Mouse (Mus musculus) layer of hippocampus, postnatal 14 days (tissue): Measurements from ENCODE around the gene Mrgpre. TPM values are rescaled to one million over a fixed set of nuclear protein-coding genes. Genes with fewer than 3 reads are reported as not detected.

Experiments
- DNase-seq, 2 experiments: peaks; one replicate each; pipeline ENCODE4 v3.0.0; 2021 to 2022; ENCODE audit warnings: low spot score in 2 of 2, mixed read lengths in 1 of 2
- total RNA-seq, 2 experiments: library from RNA; stranded (reverse); gene quantifications; 2 replicates each; pipeline ENCODE4 v1.2.3; 2021

Mrgpre gene
- total RNA-seq, 2 experiments from 2014 or later: 5.5 to 6.1 TPM

DNA sequence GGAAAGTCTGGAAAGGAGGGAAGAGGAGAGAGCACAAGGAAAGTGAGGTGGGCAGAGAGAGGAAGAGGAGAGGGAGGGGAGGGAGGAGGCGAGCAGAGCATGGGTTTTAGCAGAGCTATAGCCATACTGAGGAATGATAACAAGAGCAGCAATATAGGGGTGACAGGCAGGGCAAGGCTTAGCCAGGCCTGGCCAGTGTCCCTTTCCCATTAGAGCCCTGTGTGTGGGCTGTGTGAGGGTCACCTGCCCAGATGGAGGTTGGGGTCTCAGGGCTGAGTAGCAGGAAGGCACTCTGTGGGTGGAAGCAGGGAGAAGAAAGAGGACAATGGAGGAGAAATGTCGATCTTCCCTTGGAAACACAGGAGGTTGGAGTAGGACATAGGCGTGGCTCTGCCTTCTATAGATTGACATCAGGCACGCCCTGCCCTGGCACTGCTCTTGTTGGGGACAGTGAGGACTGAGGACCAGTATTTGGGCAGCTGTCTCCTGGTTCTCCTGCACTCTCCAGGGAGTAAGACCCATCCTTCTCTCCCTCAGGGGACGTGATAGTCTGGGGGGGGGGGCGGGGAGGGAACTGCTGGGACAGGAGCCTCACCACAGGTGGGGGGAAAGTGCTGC lies 813 bp downstream of the Mrgpre start:
- no peak for DNase-seq

GRCm38 (mm10) chr7:143777375-143777774 lies 6.9 kb downstream of the Mrgpre start:
- DNase-seq: no peak

DNA sequence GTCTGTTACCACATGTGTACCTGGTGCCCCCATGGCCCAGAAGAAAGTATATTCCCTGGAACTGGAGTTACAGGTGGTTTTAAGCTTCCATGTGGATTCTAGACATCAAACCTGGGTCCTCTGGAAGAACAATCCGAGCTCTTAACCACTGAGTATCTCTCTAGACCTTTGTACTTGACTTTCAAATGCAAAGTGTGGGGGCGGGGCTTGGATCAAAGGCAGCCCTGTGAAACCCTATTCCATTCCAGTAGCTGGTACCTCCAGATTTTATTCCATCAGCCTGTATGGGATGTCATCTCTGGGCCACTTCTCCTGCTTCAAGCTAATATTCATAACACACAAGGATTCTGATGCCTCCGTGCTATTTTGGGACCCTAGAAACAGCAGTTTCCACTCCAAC lies 8.2 kb downstream of the Mrgpre start:
- no peak for DNase-seq

DNA sequence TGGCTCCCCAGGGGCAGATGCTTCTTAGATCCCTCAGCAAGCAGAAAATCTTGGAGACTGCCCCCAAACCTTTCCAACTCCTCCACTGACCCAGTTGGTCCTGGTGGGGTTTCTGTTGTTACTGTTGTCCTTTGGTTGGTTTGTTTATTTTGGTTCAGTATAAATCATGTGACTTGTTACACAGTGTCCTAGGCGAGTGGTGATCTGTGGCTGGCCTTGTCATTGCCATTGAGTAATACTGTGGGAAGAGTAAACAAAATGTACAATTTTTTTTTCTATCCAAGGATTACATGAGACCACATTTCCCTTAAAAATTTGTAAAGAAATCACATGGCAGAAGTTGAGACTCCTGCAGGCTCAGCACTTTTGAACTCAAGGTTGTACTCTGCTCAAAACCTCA lies 14.8 kb downstream of the Mrgpre start:
- DNase-seq: no peak

GRCm38 (mm10) chr7:143768267-143768666 lies 16.0 kb downstream of the Mrgpre start:
- DNase-seq: no peak

GRCm38 (mm10) chr7:143766893-143767292 lies 17.4 kb downstream of the Mrgpre start, which contains the start of gene Mrgprg:
Gene Mrgprg, minus strand, starts transcription at chr7:143766993.
- DNase-seq: no peak

DNA sequence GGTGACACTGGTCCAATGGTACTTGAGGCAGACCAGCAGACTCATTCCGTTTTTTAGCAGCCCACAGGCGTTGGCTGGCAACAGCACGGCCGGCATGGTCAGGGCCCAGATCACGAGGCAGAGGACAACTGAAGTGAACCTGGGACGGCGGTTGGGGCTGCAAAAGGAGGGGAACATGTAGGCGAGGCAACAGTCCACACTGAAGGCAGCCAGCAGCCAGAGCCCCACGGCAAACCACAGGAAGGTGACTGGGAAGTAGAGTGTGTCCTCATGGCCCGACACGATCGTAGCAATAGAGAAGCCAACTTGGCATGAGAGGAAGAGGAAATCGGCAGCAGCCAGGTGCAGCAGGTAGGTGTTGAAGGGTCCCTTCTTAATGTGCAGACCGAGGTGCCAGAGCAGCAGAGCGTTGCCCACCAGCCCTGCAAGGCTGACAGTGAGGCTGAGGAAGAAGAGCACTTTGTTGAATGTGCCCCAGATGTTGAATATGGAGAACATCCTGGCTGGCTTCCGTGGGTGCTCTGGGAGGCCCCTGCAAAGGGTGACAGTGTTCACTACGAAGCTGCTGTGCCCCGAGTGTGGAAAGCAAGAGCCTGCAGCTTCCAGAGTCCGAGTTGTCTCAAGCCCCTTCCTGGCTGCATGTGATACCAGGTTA lies 19.3 kb downstream of the Mrgpre start:
- DNase-seq: no peak

DNA sequence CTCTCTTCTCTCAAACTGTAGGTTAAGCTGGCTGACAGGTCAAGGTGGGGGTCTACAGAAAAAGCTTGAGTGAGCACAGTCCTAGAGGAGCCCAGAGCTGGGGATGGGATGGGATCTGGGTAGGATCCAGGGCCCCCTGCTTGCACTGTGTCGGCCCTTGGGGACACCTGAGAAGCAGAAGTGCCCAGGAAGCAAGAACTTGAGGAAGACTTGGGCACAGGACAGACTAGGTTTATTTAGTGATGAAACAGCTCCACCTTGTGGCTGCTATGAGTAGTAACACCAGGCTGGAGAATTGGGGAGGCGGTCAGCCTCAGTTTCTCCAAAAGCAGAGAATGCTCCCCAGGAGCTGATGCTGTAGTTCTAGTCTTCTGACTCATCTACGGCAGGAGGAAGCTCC lies 20.5 kb downstream of the Mrgpre start:
- DNase-seq: no peak

- DNase-seq: no peak
Observed at GRCm38 (mm10) chr7:143758956-143759355, 25.3 kb downstream of the Mrgpre start.

DNA sequence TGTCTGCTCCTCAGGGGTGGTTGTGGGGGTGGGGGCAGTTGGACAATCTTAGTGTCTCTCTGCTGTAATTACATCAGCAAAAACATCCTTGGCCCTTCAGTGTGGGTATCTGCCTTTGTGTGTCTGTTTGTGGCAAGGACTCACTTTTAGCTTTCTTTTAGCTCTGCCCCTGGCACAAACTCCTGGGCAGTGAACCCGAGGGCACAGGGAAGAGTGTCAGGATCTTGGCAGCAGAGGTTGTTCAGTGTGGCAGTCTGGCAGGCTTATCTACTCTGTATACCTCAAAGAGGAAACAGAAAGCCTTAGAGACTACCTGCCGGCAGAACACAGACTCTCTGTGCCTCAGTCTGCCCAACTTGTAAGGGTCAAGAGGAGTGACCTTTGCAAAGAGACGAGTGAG lies 26.6 kb downstream of the Mrgpre start:
- no peak for DNase-seq

GRCm38 (mm10) chr7:143757027-143757390 lies 27.3 kb downstream of the Mrgpre start:
- DNase-seq: peak; percentile 41 to 55

DNA sequence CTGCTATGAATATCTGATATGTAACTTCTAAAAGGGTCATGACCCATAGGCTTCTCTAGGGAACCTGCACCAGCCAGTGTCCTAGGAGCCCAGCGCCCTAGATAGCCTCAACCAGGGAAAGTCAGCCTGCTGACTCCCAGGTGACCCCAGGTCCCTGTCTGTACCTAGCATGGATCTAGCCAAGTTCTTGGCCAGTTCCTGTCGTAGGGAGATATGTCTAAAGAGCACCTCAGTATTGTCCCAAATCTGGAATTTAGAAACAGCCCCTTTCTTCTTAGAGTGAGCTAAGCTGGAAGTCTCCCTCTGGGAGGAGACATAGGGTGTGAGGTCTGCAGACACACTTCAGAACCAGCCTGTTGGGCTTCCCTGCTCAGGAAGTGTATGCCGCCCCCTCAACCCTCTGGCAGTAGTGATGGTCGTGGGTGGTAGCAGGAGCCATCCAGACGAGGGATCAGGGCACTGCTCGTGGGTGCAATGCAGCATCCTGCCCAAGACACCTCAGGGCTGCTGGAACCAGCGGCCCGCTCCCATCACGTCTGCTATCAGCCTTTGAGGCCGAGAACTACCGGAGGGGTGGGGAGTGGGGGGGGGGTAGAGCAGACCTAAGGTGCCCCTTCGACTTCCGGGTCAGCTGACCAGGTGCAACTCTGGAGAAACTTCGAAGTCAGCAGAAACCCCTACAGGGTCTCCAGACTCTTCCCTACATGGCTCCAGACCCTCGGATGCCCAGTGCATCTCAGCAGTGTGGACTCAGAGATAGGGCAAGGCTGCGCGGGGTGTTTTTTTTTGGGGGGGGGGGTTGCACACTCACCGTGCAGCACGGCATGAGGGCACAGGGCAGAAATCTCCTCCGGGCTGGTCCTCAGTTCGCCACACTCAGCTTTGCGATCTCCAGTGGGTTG lies 27.9 kb downstream of the Mrgpre start, which contains the start of gene Osbpl5:
Gene Osbpl5 (minus strand): TSS at position 861 of the 902 bp plus-strand sequence.
- DNase-seq: no peak

DNA sequence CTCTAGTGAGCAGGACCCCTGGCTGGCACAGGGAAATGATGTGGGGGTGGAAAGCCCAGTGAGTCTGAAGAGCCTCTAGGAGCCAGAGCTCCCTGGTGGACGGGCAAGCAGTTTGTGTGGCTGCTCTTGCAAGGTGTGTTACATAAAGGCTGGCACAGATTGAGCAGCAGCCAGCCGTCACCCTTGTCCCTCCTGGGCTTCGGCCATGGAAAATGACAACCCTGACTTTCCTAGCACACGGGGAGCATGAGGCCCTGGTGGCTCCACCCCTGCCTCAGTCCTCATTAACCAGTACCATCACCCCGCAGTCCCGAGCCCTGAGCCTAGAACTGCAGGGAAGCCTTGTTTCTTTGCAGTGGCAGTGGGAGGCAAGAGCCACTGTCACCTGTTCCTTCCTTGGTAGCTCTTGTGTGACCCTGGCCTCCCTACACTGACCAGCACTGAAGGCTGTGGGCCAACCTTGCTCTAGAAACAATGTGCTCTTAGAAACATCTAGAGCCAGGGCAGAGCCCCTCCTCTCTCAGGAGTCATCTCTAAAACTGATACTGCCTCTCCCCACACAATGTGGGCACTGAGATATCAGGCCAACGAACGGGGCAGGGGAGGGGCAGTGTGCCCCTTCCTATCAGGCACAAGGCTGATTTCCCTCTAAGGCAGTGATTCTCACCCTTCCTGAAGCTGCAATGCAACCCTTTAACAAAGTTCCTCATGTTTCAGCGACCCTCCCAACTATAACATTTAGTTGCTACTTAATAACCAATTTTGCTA lies 28.8 kb downstream of the Mrgpre start:
- DNase-seq: no peak

DNA sequence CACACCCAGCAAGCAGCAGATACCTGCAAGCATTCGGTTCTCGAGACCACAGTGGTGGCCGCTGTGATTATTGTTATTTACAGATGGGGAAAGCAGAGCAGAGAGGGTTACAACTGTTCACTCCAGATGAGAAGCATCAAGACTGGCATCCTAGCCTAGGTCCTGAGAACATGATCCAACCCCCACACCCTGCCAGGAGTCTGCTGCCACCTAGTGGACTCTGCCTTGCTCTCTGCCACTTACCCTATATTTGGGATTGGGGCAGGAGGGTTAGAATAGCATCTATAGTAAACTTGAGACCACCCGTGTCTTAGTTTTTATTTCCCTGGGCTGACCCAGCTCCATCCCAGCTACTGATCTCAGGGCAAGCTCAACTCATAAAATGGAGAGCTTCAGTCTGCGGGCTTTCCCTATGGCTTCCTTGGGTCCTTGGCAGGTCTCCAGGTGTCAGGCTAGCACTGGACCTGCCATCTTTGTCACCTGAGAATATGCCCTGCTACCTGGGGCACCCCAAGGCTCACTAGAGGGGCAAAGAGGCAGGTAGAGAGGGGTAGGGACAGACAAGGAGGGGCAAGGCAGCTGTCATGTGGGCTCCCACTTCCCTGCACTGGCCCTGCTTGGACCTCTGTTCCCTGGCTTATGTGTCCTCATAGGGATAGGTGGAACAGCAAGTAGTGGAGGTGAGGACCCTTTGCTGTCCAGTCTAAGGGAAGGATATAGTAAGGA lies 30.1 kb downstream of the Mrgpre start:
- no peak for DNase-seq

DNA sequence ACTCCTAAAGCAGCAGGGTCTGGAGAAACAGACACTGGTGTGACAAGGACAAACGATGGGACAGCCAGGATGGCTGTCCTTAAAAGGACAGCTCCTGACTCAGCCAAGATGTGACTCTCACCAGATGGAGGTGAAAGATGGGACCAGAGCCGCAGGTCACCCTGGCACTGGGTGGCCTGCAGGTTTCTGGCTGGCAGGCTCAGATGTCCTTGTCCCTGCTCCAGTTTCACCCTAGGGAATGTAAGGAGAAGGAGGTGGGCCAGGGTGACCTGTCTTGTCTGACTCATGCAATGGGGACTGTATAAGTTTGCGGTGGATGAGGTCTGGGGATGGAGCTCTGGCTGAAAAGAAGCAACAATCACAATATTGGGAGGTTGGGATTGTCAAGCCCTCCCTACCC lies 31.7 kb downstream of the Mrgpre start:
- DNase-seq: no peak

DNA sequence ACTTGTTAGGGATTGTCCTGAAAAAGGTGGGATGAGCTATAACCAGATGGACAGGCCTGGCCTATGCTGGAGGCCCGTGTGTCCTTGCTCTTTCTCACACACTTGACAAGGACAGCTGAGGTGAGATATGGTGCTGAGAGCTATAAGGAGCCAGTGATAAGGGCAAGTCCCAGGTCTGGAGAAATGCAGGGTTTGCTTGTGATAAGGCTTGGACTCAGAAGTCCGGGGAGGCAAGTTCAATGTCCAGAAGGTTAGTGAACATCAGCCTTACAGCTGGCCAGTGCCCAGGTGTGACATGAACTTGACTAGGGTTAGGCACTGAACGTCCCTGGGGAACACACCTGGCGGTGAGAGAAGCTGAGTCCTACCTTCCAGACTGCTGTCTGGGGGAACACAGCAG lies 32.2 kb downstream of the Mrgpre start:
- no peak for DNase-seq

- DNase-seq: no peak
Observed at GRCm38 (mm10) chr7:143751380-143751779, 32.9 kb downstream of the Mrgpre start.

- no peak for DNase-seq
Observed at GRCm38 (mm10) chr7:143749045-143749444, 35.3 kb downstream of the Mrgpre start.

- DNase-seq: peak; percentile 92 to 95
Observed at GRCm38 (mm10) chr7:143748041-143748868, 36.0 kb downstream of the Mrgpre start.

GRCm38 (mm10) chr7:143740653-143741052 lies 43.6 kb downstream of the Mrgpre start:
- no peak for DNase-seq
